In the genomic region with DNA sequence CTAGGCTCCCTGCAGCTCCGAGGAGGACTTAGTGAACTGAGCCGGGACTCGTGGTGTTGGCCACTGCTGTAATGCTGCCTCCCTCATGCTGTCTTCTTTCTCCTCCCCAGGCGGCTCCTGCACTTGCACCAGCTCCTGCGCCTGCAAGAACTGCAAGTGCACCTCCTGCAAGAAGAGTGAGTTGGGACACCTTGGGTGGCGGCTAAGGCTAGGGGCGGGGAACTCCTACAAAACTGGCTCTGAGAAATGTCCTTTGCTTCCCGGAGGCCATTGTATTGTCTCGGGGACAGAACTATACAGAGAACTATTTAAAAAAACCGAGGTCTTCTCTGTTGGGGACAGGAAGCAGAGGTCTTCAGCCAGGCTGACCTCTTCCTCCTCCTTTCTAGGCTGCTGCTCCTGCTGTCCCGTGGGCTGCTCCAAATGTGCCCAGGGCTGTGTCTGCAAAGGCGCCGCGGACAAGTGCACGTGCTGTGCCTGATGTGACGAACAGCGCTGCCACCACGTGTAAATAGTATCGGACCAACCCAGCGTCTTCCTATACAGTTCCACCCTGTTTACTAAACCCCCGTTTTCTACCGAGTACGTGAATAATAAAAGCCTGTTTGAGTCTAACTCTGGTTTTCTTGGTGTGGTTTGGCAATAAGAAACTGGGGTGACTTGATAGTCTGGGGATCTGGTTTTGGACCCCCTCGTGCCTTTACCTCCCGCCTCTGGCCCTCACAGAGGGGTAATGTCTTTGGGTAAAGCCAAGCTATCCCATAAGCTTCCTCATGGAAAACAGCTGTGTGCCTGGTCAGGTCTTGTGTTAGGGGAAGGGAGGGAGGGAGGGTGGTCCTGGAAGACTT, we compare ENCODE assay signal across 9 mouse cellular contexts. TPM values are rescaled to one million over a fixed set of nuclear protein-coding genes. Genes with fewer than 3 reads are reported as not detected.
DNase-seq lines count a peak whose midpoint lies in the region; ATAC-seq and TF ChIP-seq lines count a peak whose summit lies in the region.
"Had no signal": no experiment of that assay in that cellular context is flagged by ENCODE, and none has a peak within 500 bp of the region (broad histone marks: within the 10 kb centered on the region; RNA-seq: fewer than 3 reads in every experiment).

No protein-coding gene starts in this region.

- no peak for ATAC-seq in forebrain, embryonic 11.5 days (replicated peaks; ENCODE audit: low FRiP score)
- ATAC-seq in intestine, embryonic 16.5 days: no peak
- ATAC-seq in inflammation-experienced regulatory T-cells, adult 6 months: no peak

- TF ChIP-seq POLR2A in ES-Bruce4 (IDR thresholded peaks at IDR 0.05; ENCODE audit: insufficient read depth, low read length): no peak

- peaks cover 3% of the 10 kb centered on the region; the same call in 1 of the 2 replicates for H3K36me3 ChIP-seq in ES-Bruce4 (ENCODE audit: control insufficient read depth, insufficient read depth, low read length, poor library complexity, severe bottlenecking)
- H3K36me3 ChIP-seq in forebrain, embryonic 11.5 days (ENCODE audit: control insufficient read depth, insufficient read depth, low read length): no peaks in the 10 kb centered on the region
- H3K36me3 ChIP-seq in intestine, embryonic 16.5 days (ENCODE audit: control insufficient read depth, insufficient read depth, low read length): no peaks in the 10 kb centered on the region
- H3K36me3 ChIP-seq in macrophage (ENCODE audit: inconsistent target): no peaks in the 10 kb centered on the region

- peak overlapping the region; percentile 86 for H3K9ac ChIP-seq in ES-Bruce4 (ENCODE audit: low read depth, poor library complexity, severe bottlenecking)
- peak overlapping the region; percentile 27 for H3K9ac ChIP-seq in forebrain, embryonic 11.5 days (ENCODE audit: low read length)
- peak overlapping the region; percentile 78 for H3K9ac ChIP-seq in intestine, embryonic 16.5 days (ENCODE audit: low read depth, low read length)

- peak overlapping the region; percentile 86 for H3K4me2 ChIP-seq in forebrain, embryonic 11.5 days (ENCODE audit: low read depth, low read length, severe bottlenecking)
- H3K4me2 ChIP-seq in intestine, embryonic 16.5 days (ENCODE audit: low read depth, low read length): peak overlapping the region; percentile 75

- H3K27ac ChIP-seq in ES-Bruce4 (ENCODE audit: insufficient read depth, low read length): peak overlapping the region; percentile 82
- no peak overlapping the region for H3K27ac ChIP-seq in forebrain, embryonic 11.5 days (ENCODE audit: low read depth, low read length)
- peak overlapping the region; percentile 83 for H3K27ac ChIP-seq in intestine, embryonic 16.5 days (ENCODE audit: low read length)
- peak overlapping the region; percentile 98 for H3K27ac ChIP-seq in macrophage

- WGBS in forebrain, embryonic 11.5 days: 3% methylated on average over 25 of the region's 25 CpGs
- WGBS in intestine, embryonic 16.5 days: 6% methylated on average over 25 of the region's 25 CpGs
- 5% methylated on average over 25 of the region's 25 CpGs for WGBS in macrophage (ENCODE audit: missing documents)

- TF ChIP-seq CTCF in ES-Bruce4 (IDR thresholded peaks at IDR 0.05; ENCODE audit: low read depth, low read length): no peak

- TF ChIP-seq EP300 in ES-Bruce4 (IDR thresholded peaks at IDR 0.05; ENCODE audit: insufficient read depth, low read depth, low read length): no peak

- H3K79me2 ChIP-seq in macrophage (ENCODE audit: inconsistent target): peaks cover 13% of the 10 kb centered on the region

- peak overlapping the region; percentile 91 for H3K4me3 ChIP-seq in ES-Bruce4 (ENCODE audit: low read depth, low read length)
- peak overlapping the region; percentile 43 for H3K4me3 ChIP-seq in forebrain, embryonic 11.5 days (ENCODE audit: low read depth, low read length)
- peak overlapping the region; percentile 63 for H3K4me3 ChIP-seq in intestine, embryonic 16.5 days (ENCODE audit: low read length)
- peak overlapping the region; percentile 95 for H3K4me3 ChIP-seq in macrophage (ENCODE audit: inconsistent target)

- no peaks in the 10 kb centered on the region for H3K27me3 ChIP-seq in ES-Bruce4 (ENCODE audit: control insufficient read depth, insufficient read depth, low read length, poor library complexity, severe bottlenecking)
- H3K27me3 ChIP-seq in forebrain, embryonic 11.5 days (ENCODE audit: control insufficient read depth, insufficient read depth, low read length): peaks cover 69% of the 10 kb centered on the region
- H3K27me3 ChIP-seq in intestine, embryonic 16.5 days (replicated peaks; ENCODE audit: control insufficient read depth, insufficient read depth, low read length): peaks cover 4% of the 10 kb centered on the region; the same call in 1 of the 2 replicates

- no peaks in the 10 kb centered on the region for H3K9me3 ChIP-seq in ES-Bruce4 (replicated peaks; ENCODE audit: control insufficient read depth, insufficient read depth, low read length, poor library complexity, severe bottlenecking)
- H3K9me3 ChIP-seq in forebrain, embryonic 11.5 days (ENCODE audit: control insufficient read depth, low read length): no peaks in the 10 kb centered on the region
- H3K9me3 ChIP-seq in intestine, embryonic 16.5 days (ENCODE audit: control insufficient read depth, low read length): no peaks in the 10 kb centered on the region

- DNase-seq in adrenal gland, adult 18-20 months (ENCODE audit: low spot score in 2 of 2): peak; percentile 35 to 41
- DNase-seq in adrenal gland, postnatal 4 days (ENCODE audit: low spot score in 2 of 2): no peak
- no peak for DNase-seq in forebrain, embryonic 11.5 days (ENCODE audit: low spot score)
- DNase-seq in thymus, postnatal 10 days (ENCODE audit: low spot score in 2 of 2): no peak

- peaks cover 2% of the 10 kb centered on the region for H3K4me1 ChIP-seq in ES-Bruce4 (ENCODE audit: control insufficient read depth, insufficient read depth, low read length)
- peaks cover 19% of the 10 kb centered on the region for H3K4me1 ChIP-seq in forebrain, embryonic 11.5 days (replicated peaks; ENCODE audit: control insufficient read depth, insufficient read depth, low read length)
- peaks cover 12% of the 10 kb centered on the region for H3K4me1 ChIP-seq in intestine, embryonic 16.5 days (ENCODE audit: control insufficient read depth, insufficient read depth, low read length)

RNA-seq across cellular contexts. Expression of a gene that starts 1.1 kb away (rescaled TPM):
- 100 to 1,000 TPM; 291 to 329 TPM for total RNA-seq in adrenal gland, adult 18-20 months (2021)
- 100 to 1,000 TPM; 241 to 243 TPM for total RNA-seq in adrenal gland, postnatal 4 days (2021)
- polyA plus RNA-seq in ES-Bruce4 (2011; ENCODE audit: insufficient read depth, insufficient read length, low read depth, missing spikeins) (867 and 876 TPM in 2 replicates), macrophage (2018) (337 to 418 TPM (median 412 TPM) in 3 replicates)
- 109 and 120 TPM in 2 replicates for polyA plus RNA-seq in forebrain, embryonic 11.5 days (2014; fragmentation: Nextera tagmentation; extraction: Ambion mirVana)
- polyA plus RNA-seq in intestine, embryonic 16.5 days (2015; fragmentation: Nextera tagmentation; extraction: Ambion mirVana): 3,631 and 3,684 TPM in 2 replicates
- total RNA-seq in macrophage (2018; cell fraction: chromatin; rRNA removed): 100 to 1,000 TPM in 6 of 26 experiments, 10 to 100 TPM in 14, 1 to 10 TPM in 6; 6.3 to 198 (median 42.8) TPM
- 100 to 1,000 TPM in 18 of 26 experiments, 10 to 100 TPM in 8; 53.4 to 670 (median 263) TPM for total RNA-seq in macrophage (2018; cell fraction: cytosol; rRNA removed)
- 100 to 1,000 TPM in 12 of 26 experiments, 10 to 100 TPM in 14; 11.4 to 354 (median 57.9) TPM for total RNA-seq in macrophage (2018; cell fraction: nucleus; rRNA removed)
- 10 to 100 TPM in 1 of 3 experiments, 1 to 10 TPM in 2; 1.5 to 11.0 (median 2.6) TPM for polyA plus RNA-seq in inflammation-experienced regulatory T-cells, adult 6 months (2017; shearing (Covaris generic))

RNA-seq across cellular contexts. Expression of a gene that starts 7.5 kb away (rescaled TPM):
- total RNA-seq in adrenal gland, adult 18-20 months (2021): 100 to 1,000 TPM; 203 to 204 TPM
- total RNA-seq in adrenal gland, postnatal 4 days (2021): 100 to 1,000 TPM; 179 to 183 TPM
- 1,296 and 1,384 TPM in 2 replicates for polyA plus RNA-seq in ES-Bruce4 (2011; ENCODE audit: insufficient read depth, insufficient read length, low read depth, missing spikeins)
- 36.5 and 39.0 TPM in 2 replicates for polyA plus RNA-seq in forebrain, embryonic 11.5 days (2014; fragmentation: Nextera tagmentation; extraction: Ambion mirVana)
- 600 and 738 TPM in 2 replicates for polyA plus RNA-seq in intestine, embryonic 16.5 days (2015; fragmentation: Nextera tagmentation; extraction: Ambion mirVana)
- total RNA-seq in macrophage (2018; cell fraction: chromatin; rRNA removed): 10 to 100 TPM in 11 of 26 experiments, 1 to 10 TPM in 6, not detected in 9; 2.7 to 50.7 (median 16.8) TPM
- 100 to 1,000 TPM in 11 of 26 experiments, 10 to 100 TPM in 11, 1 to 10 TPM in 4; 4.3 to 579 (median 54.0) TPM for total RNA-seq in macrophage (2018; cell fraction: cytosol; rRNA removed)
- total RNA-seq in macrophage (2018; cell fraction: nucleus; rRNA removed): 100 to 1,000 TPM in 2 of 26 experiments, 10 to 100 TPM in 13, 1 to 10 TPM in 9, not detected in 2; 1.4 to 360 (median 20.6) TPM
- polyA plus RNA-seq in macrophage (2018): 23.3 to 71.9 TPM (median 36.5 TPM) in 3 replicates
- under 1 TPM in 1 of 3 experiments, not detected in 2; 0.94 TPM for polyA plus RNA-seq in inflammation-experienced regulatory T-cells, adult 6 months (2017; shearing (Covaris generic))

RNA-seq across cellular contexts. Expression of a gene that starts 27.5 kb away (rescaled TPM):
- total RNA-seq in adrenal gland, adult 18-20 months (2021): 1 to 10 TPM; 4.5 to 7.2 TPM
- 1 to 10 TPM; 6.5 to 6.9 TPM for total RNA-seq in adrenal gland, postnatal 4 days (2021)
- polyA plus RNA-seq in ES-Bruce4 (2011; ENCODE audit: insufficient read depth, insufficient read length, low read depth, missing spikeins) (3.9 and 5.4 TPM in 2 replicates), macrophage (2018) (not detected in 3 replicates)
- 43.6 and 52.3 TPM in 2 replicates for polyA plus RNA-seq in forebrain, embryonic 11.5 days (2014; fragmentation: Nextera tagmentation; extraction: Ambion mirVana)
- polyA plus RNA-seq in intestine, embryonic 16.5 days (2015; fragmentation: Nextera tagmentation; extraction: Ambion mirVana): 5.4 and 5.5 TPM in 2 replicates
- total RNA-seq in macrophage (2018; cell fraction: chromatin; rRNA removed): not detected
- total RNA-seq in macrophage (2018; cell fraction: cytosol; rRNA removed): not detected
- total RNA-seq in macrophage (2018; cell fraction: nucleus; rRNA removed): not detected
- 1 to 10 TPM in 1 of 3 experiments, not detected in 2; 5.9 TPM for polyA plus RNA-seq in inflammation-experienced regulatory T-cells, adult 6 months (2017; shearing (Covaris generic))

RNA-seq across cellular contexts. Expression of a gene that starts 34.4 kb away (rescaled TPM):
- 10 to 100 TPM; 10.7 to 11.3 TPM for total RNA-seq in adrenal gland, adult 18-20 months (2021)
- 10 to 100 TPM; 33.3 to 33.8 TPM for total RNA-seq in adrenal gland, postnatal 4 days (2021)
- polyA plus RNA-seq in ES-Bruce4 (2011; ENCODE audit: insufficient read depth, insufficient read length, low read depth, missing spikeins) (104 and 106 TPM in 2 replicates), macrophage (2018) (20.6 to 35.1 TPM (median 24.9 TPM) in 3 replicates)
- 135 and 143 TPM in 2 replicates for polyA plus RNA-seq in forebrain, embryonic 11.5 days (2014; fragmentation: Nextera tagmentation; extraction: Ambion mirVana)
- polyA plus RNA-seq in intestine, embryonic 16.5 days (2015; fragmentation: Nextera tagmentation; extraction: Ambion mirVana): 56.9 and 66.4 TPM in 2 replicates
- 10 to 100 TPM; 15.9 to 92.2 (median 65.2) TPM for total RNA-seq in macrophage (2018; cell fraction: chromatin; rRNA removed)
- 10 to 100 TPM; 14.2 to 25.0 (median 20.7) TPM for total RNA-seq in macrophage (2018; cell fraction: cytosol; rRNA removed)
- total RNA-seq in macrophage (2018; cell fraction: nucleus; rRNA removed): 10 to 100 TPM; 14.9 to 64.7 (median 34.3) TPM
- polyA plus RNA-seq in inflammation-experienced regulatory T-cells, adult 6 months (2017; shearing (Covaris generic)): 10 to 100 TPM; 29.9 to 37.2 (median 35.3) TPM

RNA-seq across cellular contexts. Expression of a gene that starts 42.9 kb away (rescaled TPM):
- total RNA-seq in adrenal gland, adult 18-20 months (2021): not detected
- not detected for total RNA-seq in adrenal gland, postnatal 4 days (2021)
- polyA plus RNA-seq in ES-Bruce4 (2011; ENCODE audit: insufficient read depth, insufficient read length, low read depth, missing spikeins): 3.0 TPM in 1 of 2 replicates, not detected in the other
- not detected in 2 replicates for polyA plus RNA-seq in forebrain, embryonic 11.5 days (2014; fragmentation: Nextera tagmentation; extraction: Ambion mirVana)
- polyA plus RNA-seq in intestine, embryonic 16.5 days (2015; fragmentation: Nextera tagmentation; extraction: Ambion mirVana): 5.5 and 6.3 TPM in 2 replicates
- not detected for total RNA-seq in macrophage (2018; cell fraction: chromatin; rRNA removed)
- not detected for total RNA-seq in macrophage (2018; cell fraction: cytosol; rRNA removed)
- not detected for total RNA-seq in macrophage (2018; cell fraction: nucleus; rRNA removed)
- polyA plus RNA-seq in macrophage (2018): not detected in 3 replicates
- polyA plus RNA-seq in inflammation-experienced regulatory T-cells, adult 6 months (2017; shearing (Covaris generic)): not detected
- total RNA-seq: left cerebral cortex, postnatal 36 days had no signal

Comparison
In these comparisons a context has a peak if more than half of its experiments do, and no peak if none do; other contexts are left out.
1. DNase-seq: peak in adrenal gland, adult 18-20 months (2 of 2); none in adrenal gland, postnatal 4 days (0 of 2), forebrain, embryonic 11.5 days (single experiment) and thymus, postnatal 10 days (0 of 2).
2. H3K4me3 ChIP-seq: peak in every context shown above with its lines; median percentile 95 in macrophage; 91 in ES-Bruce4; 63 in intestine, embryonic 16.5 days; 43 in forebrain, embryonic 11.5 days.
3. H3K9ac ChIP-seq: peak in every context shown above with its lines; median percentile 86 in ES-Bruce4; 78 in intestine, embryonic 16.5 days; 27 in forebrain, embryonic 11.5 days.